Mouse (Mus musculus) liver, embryonic 14.5 days (tissue): ENCODE data around the gene Actl10.

Experiments used
- CTCF ChIP-seq: IDR thresholded peaks from 2 replicates; pipeline ENCODE4 v1.5.1; 2016; ENCODE audit warnings: antibody characterized with exemption, low read depth, control low read depth
- EP300 ChIP-seq: IDR thresholded peaks from 2 replicates; pipeline ENCODE4 v1.6.1; 2016; ENCODE audit warnings: antibody characterized with exemption, low read depth

DNA sequence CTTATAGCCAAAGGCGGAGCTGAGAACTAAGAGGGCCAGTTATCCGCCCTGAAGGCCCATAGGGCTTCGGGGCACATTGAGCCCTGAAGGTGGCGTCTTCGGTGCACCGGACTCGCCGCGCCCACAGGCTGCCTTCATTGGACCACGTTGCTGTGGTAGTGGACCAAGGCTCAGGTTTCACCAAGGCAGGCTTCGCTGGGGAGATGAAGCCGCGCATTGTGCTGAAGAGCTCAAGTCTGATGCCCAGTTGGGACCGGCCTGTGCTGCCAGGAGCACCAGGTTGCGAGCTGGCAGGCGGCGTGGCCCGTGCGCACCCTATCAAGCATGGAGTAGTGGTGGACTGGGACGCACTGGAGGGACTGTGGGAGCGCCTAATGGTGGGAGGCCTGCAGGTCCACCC lies 351 bp downstream of the Actl10 start:
- TF ChIP-seq CTCF, result no peak
- no peak for TF ChIP-seq EP300
